ENCODE assay signal across 10 mouse cellular contexts in the genomic region with DNA sequence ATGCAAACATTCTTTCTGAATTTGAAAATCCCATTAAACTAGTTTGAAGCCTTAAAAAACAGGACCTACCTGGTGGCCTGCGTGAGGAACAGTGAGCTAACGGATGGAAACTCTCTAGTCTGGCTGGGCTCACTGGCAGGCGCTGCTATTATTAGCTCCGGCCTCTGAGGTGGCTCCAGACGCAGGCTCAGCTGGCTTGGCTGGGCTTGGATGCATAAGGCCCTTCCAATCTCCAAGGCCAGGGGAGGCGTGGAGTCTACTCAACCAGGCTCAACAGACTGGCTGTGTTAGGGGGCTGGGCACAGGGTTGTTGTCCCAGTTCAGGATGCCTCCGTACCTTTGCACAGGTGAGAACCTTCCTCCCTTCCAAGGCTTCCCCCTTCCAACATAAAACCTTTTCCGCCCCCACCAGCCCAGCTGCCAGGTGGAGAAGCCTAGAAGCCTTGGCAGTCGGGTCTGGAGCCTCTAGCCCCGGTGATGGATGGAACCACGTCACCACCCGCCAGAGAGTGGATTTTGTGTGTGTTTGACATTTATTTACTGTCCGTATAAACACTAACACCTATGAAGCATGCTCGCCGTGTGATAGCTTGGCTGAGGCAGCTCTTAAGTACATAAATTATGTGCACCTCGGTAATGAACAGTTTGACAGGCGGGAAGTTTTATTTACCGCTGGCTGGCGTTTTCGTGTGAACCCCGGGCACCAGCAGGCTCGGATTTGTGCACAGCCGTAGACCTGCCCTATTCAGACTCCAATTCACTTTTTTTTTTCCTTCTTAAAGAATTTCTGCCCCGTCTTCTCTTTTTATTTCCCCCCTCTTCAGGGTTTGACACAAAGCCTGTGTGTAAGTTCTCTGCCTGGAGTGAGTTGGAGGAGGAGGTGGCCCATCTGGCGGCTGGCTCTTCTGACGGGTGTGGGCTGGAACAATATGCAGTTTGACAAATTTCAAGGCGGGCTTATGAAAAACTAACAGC. TPM values are rescaled to one million over a fixed set of nuclear protein-coding genes. Genes with fewer than 3 reads are reported as not detected.
DNase-seq lines count a peak whose midpoint lies in the region; ATAC-seq and TF ChIP-seq lines count a peak whose summit lies in the region.
"Had no signal": no experiment of that assay in that cellular context is flagged by ENCODE, and none has a peak within 500 bp of the region (broad histone marks: within the 10 kb centered on the region; RNA-seq: fewer than 3 reads in every experiment).

No protein-coding gene starts in this region.

- no peaks in the 10 kb centered on the region for H3K36me3 ChIP-seq in intestine, embryonic 14.5 days (ENCODE audit: control insufficient read depth, insufficient read depth, low read length)
- no peaks in the 10 kb centered on the region for H3K36me3 ChIP-seq in intestine, postnatal 0 days (ENCODE audit: control insufficient read depth, insufficient read depth)
- no peaks in the 10 kb centered on the region for H3K36me3 ChIP-seq in embryonic facial prominence, embryonic 10.5 days (replicated peaks)
- no peaks in the 10 kb centered on the region for H3K36me3 ChIP-seq in midbrain, embryonic 15.5 days (replicated peaks)

- peaks cover 16% of the 10 kb centered on the region for H3K27me3 ChIP-seq in intestine, embryonic 14.5 days (replicated peaks; ENCODE audit: control insufficient read depth, insufficient read depth, low read length)
- H3K27me3 ChIP-seq in intestine, postnatal 0 days (replicated peaks; ENCODE audit: control insufficient read depth, insufficient read depth, low read length): peaks cover 10% of the 10 kb centered on the region; the same call in 1 of the 2 replicates
- peaks cover 12% of the 10 kb centered on the region; the same call in 1 of the 2 replicates for H3K27me3 ChIP-seq in embryonic facial prominence, embryonic 10.5 days (replicated peaks; ENCODE audit: low read depth, poor library complexity, severe bottlenecking)
- H3K27me3 ChIP-seq in midbrain, embryonic 15.5 days (replicated peaks): no peaks in the 10 kb centered on the region

- no peak for DNase-seq in intestine, embryonic 14.5 days (ENCODE audit: low spot score)
- no peak for DNase-seq in embryonic facial prominence, embryonic 10.5 days (ENCODE audit: low spot score)
- DNase-seq in heart, adult 11 months: peak; percentile 95
- peak; percentile 51 to 60 for DNase-seq in layer of hippocampus, postnatal 36 days
- DNase-seq in right cerebral cortex, postnatal 25 days: peak; percentile 63
- DNase-seq in thymus, adult 18-20 months: no peak

- ATAC-seq in intestine, embryonic 14.5 days (replicated peaks; ENCODE audit: low FRiP score, low TSS enrichment, low read depth): peak; percentile 19; the same call in 1 of the 2 replicates
- no peak for ATAC-seq in intestine, postnatal 0 days
- ATAC-seq in midbrain, embryonic 15.5 days (replicated peaks): no peak

- H3K9me3 ChIP-seq in intestine, embryonic 14.5 days (ENCODE audit: control insufficient read depth, low read length): no peaks in the 10 kb centered on the region
- H3K9me3 ChIP-seq in intestine, postnatal 0 days (ENCODE audit: control insufficient read depth): no peaks in the 10 kb centered on the region
- H3K9me3 ChIP-seq in embryonic facial prominence, embryonic 10.5 days: peaks cover 9% of the 10 kb centered on the region
- no peaks in the 10 kb centered on the region for H3K9me3 ChIP-seq in midbrain, embryonic 15.5 days

- H3K4me1 ChIP-seq in intestine, embryonic 14.5 days (replicated peaks; ENCODE audit: control insufficient read depth, insufficient read depth, low read length): peaks cover 13% of the 10 kb centered on the region
- H3K4me1 ChIP-seq in intestine, postnatal 0 days (replicated peaks; ENCODE audit: control insufficient read depth, insufficient read depth, low read length): no peaks in the 10 kb centered on the region
- peaks cover 37% of the 10 kb centered on the region for H3K4me1 ChIP-seq in embryonic facial prominence, embryonic 10.5 days
- peaks cover 3% of the 10 kb centered on the region; the same call in 1 of the 2 replicates for H3K4me1 ChIP-seq in midbrain, embryonic 15.5 days

- no peak for TF ChIP-seq CTCF in intestine, postnatal 0 days (IDR thresholded peaks at IDR 0.05; ENCODE audit: low read depth)

- no peak overlapping the region for H3K9ac ChIP-seq in intestine, embryonic 14.5 days (ENCODE audit: low read length)
- H3K9ac ChIP-seq in intestine, postnatal 0 days (ENCODE audit: low read depth, low read length): no peak overlapping the region
- no peak overlapping the region for H3K9ac ChIP-seq in midbrain, embryonic 15.5 days

- H3K4me2 ChIP-seq in intestine, embryonic 14.5 days (ENCODE audit: low read length): peak overlapping the region; percentile 26
- no peak overlapping the region for H3K4me2 ChIP-seq in intestine, postnatal 0 days (replicated peaks; ENCODE audit: low read depth)
- H3K4me2 ChIP-seq in midbrain, embryonic 15.5 days: no peak overlapping the region

- H3K4me3 ChIP-seq in intestine, embryonic 14.5 days (ENCODE audit: low read depth, low read length): no peak overlapping the region
- no peak overlapping the region for H3K4me3 ChIP-seq in intestine, postnatal 0 days (ENCODE audit: low read depth, low read length)
- H3K4me3 ChIP-seq in embryonic facial prominence, embryonic 10.5 days: no peak overlapping the region
- H3K4me3 ChIP-seq in midbrain, embryonic 15.5 days: no peak overlapping the region

- no peak overlapping the region for H3K27ac ChIP-seq in intestine, embryonic 14.5 days (ENCODE audit: low read depth)
- H3K27ac ChIP-seq in intestine, postnatal 0 days (ENCODE audit: low read depth, low read length): no peak overlapping the region
- peak overlapping the region; percentile 2; the same call in 1 of the 2 replicates for H3K27ac ChIP-seq in embryonic facial prominence, embryonic 10.5 days (replicated peaks)
- no peak overlapping the region for H3K27ac ChIP-seq in midbrain, embryonic 15.5 days

- 26% methylated on average over 27 of the region's 27 CpGs for WGBS in intestine, embryonic 14.5 days
- WGBS in intestine, postnatal 0 days: 46% methylated on average over 27 of the region's 27 CpGs
- 77% methylated on average over 27 of the region's 27 CpGs for WGBS in embryonic facial prominence, embryonic 10.5 days
- WGBS in midbrain, embryonic 15.5 days: 58% methylated on average over 27 of the region's 27 CpGs

RNA-seq across cellular contexts. Expression of a gene that starts 31.6 kb away (rescaled TPM):
- 0.26 and 0.30 TPM in 2 replicates for polyA plus RNA-seq in intestine, embryonic 14.5 days (2014; fragmentation: Nextera tagmentation; extraction: Ambion mirVana)
- polyA plus RNA-seq in intestine, postnatal 0 days (2015; fragmentation: Nextera tagmentation; extraction: Ambion mirVana): 0.29 and 2.1 TPM in 2 replicates
- 43.5 and 57.9 TPM in 2 replicates for polyA plus RNA-seq in embryonic facial prominence, embryonic 10.5 days (2016; fragmentation: Nextera tagmentation; extraction: Ambion mirVana)
- not detected for total RNA-seq in layer of hippocampus, postnatal 36 days (2021)
- polyA plus RNA-seq in midbrain, embryonic 15.5 days (2015; fragmentation: Nextera tagmentation; extraction: Ambion mirVana): not detected in 2 replicates
- total RNA-seq: MEL had no signal
- polyA plus RNA-seq: neural tube, embryonic 11.5 days had no signal

Comparison
In these comparisons a context has a peak if more than half of its experiments do, and no peak if none do; other contexts are left out.
1. DNase-seq: peak in heart, adult 11 months (single experiment), layer of hippocampus, postnatal 36 days (2 of 2) and right cerebral cortex, postnatal 25 days (single experiment); none in intestine, embryonic 14.5 days (single experiment), embryonic facial prominence, embryonic 10.5 days (single experiment) and thymus, adult 18-20 months (0 of 2).
2. RNA of a gene that starts 31.6 kb away (polyA plus RNA-seq): 43.5 to 57.9 TPM in embryonic facial prominence, embryonic 10.5 days; 0.26 to 0.30 TPM in intestine, embryonic 14.5 days, 0.29 to 2.1 TPM in intestine, postnatal 0 days and not detected in midbrain, embryonic 15.5 days; every median in the first group is over 10 times any median in the second.